Mouse (Mus musculus) lung, postnatal 0 days (tissue): ENCODE results near the gene Hbp1. TPM values are rescaled to one million over a fixed set of nuclear protein-coding genes. Genes with fewer than 3 reads are reported as not detected.

Experiments used
- ATAC-seq: fragments of 200-750 bp; cut with Nextera tagmentation; 2 replicates; pipeline ENCODE4 v1.8.0; 2017; ENCODE audit warnings: moderate library complexity
- DNase-seq: peaks from one replicate; pipeline ENCODE4 v3.0.0-alpha.2; 2016; ENCODE audit warnings: low spot score
- H3K27ac ChIP-seq: fragments of 300-500 bp; sonication (generic); 2 replicates; pipeline ENCODE4 v1.5.1; 2014; ENCODE audit warnings: antibody characterized with exemption, mild to moderate bottlenecking, low read length, mixed read lengths
- H3K27me3 ChIP-seq: fragments of 300-500 bp; sonication (generic); replicated peaks from 2 replicates; pipeline ENCODE4 v1.6.1; 2014; ENCODE audit warnings: low read length, mixed read lengths; ENCODE audit not compliant: insufficient read depth
- H3K36me3 ChIP-seq: fragments of 300-500 bp; sonication (generic); 2 replicates; pipeline ENCODE4 v1.6.1; 2014; ENCODE audit warnings: low read length, mixed read lengths; ENCODE audit not compliant: insufficient read depth
- H3K4me1 ChIP-seq: fragments of 300-500 bp; sonication (generic); 2 replicates; pipeline ENCODE4 v1.6.1; 2014; ENCODE audit warnings: antibody characterized with exemption, low read depth, low read length, mixed read lengths; ENCODE audit not compliant: insufficient read depth
- H3K4me2 ChIP-seq: fragments of 300-500 bp; sonication (generic); replicated peaks from 2 replicates; pipeline ENCODE4 v1.6.1; 2014; ENCODE audit warnings: low read depth, mild to moderate bottlenecking, low read length, moderate library complexity, mixed read lengths
- H3K4me3 ChIP-seq: fragments of 300-500 bp; sonication (generic); 2 replicates; pipeline ENCODE4 v1.5.1; 2014; ENCODE audit warnings: low read depth, low read length
- H3K9ac ChIP-seq: fragments of 300-500 bp; sonication (generic); replicated peaks from 2 replicates; pipeline ENCODE4 v1.6.1; 2014; ENCODE audit warnings: low read depth, mild to moderate bottlenecking
- H3K9me3 ChIP-seq: fragments of 300-500 bp; sonication (generic); 2 replicates; pipeline ENCODE4 v1.6.1; 2016; ENCODE audit warnings: low read length, mixed read lengths
- CTCF ChIP-seq: IDR thresholded peaks from 2 replicates; pipeline ENCODE4 v1.5.1; 2016; ENCODE audit warnings: antibody characterized with exemption, mild to moderate bottlenecking
- EP300 ChIP-seq: IDR thresholded peaks from 2 replicates; pipeline ENCODE4 v1.6.1; 2016; ENCODE audit warnings: antibody characterized with exemption, mild to moderate bottlenecking, control low read depth
- WGBS: fragments of 180-500 bp; shearing (Covaris S2); extraction: QIAGEN DNeasy Blood & Tissue Kit; methylation state at CpG from one replicate; pipeline ENCODE4 v1.1.7; 2014; 5-methylcytosine and 5-hydroxymethylcytosine counted together
- polyA plus RNA-seq: library from polyadenylated mRNA; unstranded; fragments of >200 nt; fragmentation: Nextera tagmentation; extraction: Ambion mirVana; gene quantifications from 2 replicates; pipeline ENCODE4 v1.2.1, GENCODE M21; 2015

The Hbp1 gene
- polyA plus RNA-seq, 1 experiment from 2014 or later = 168 TPM

- Histone ChIP-seq H3K9ac (no peak overlapping the region), H3K4me2 (no peak overlapping the region), H3K27me3 (no peaks in the 10 kb centered on the region), H3K27ac (no peak overlapping the region), H3K4me3 (no peak overlapping the region), H3K36me3 (0 out of 2 replicates have a peak, but pooled peaks cover 4% of the 10 kb centered on the region), H3K9me3 (no peaks in the 10 kb centered on the region), H3K4me1 (no peaks in the 10 kb centered on the region)
- ATAC-seq (no peak), DNase-seq (no peak)
- WGBS = 79% methylated on average over 4 of the region's 4 CpGs
- TF ChIP-seq CTCF = no peak
- TF ChIP-seq EP300 = no peak
Measured at GRCm38 (mm10) chr12:31884365-31884764, 66.0 kb downstream of the Hbp1 start.

- Histone ChIP-seq H3K4me3 (no peak overlapping the region), H3K4me1 (no peaks in the 10 kb centered on the region), H3K4me2 (no peak overlapping the region), H3K27me3 (no peaks in the 10 kb centered on the region), H3K27ac (no peak overlapping the region), H3K36me3 (0 out of 2 replicates have a peak, but pooled peaks cover 4% of the 10 kb centered on the region), H3K9me3 (no peaks in the 10 kb centered on the region), H3K9ac (no peak overlapping the region)
- no peak for ATAC-seq
- WGBS = 57% methylated on average over 1 of the region's 1 CpGs
- TF ChIP-seq CTCF = no peak
- TF ChIP-seq EP300 = no peak
- DNase-seq = no peak
Measured at GRCm38 (mm10) chr12:31882736-31883135, 67.6 kb downstream of the Hbp1 start.

DNA sequence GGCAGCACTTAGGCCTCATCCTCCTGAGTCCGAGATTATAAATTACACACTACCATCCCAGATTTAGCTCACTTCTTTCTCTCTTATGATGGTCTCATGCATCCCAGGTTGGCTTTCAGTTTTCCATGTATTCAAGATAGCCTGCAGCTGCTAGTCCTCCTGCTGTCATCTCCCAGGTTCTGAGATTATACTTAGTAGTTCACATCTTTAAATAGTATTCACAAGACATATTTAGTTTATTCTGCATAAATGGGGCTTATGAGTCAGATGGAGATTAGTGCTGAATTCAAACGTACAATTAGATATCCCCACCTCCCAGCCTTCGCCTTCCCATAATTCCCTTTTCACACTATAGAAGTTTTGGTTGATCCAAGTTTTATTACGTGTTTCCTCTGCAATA lies 73.6 kb downstream of the Hbp1 start:
- Histone ChIP-seq H3K9me3 (no peaks in the 10 kb centered on the region), H3K27me3 (no peaks in the 10 kb centered on the region), H3K36me3 (no peaks in the 10 kb centered on the region), H3K4me1 (no peaks in the 10 kb centered on the region), H3K27ac (no peak overlapping the region), H3K4me2 (no peak overlapping the region), H3K9ac (no peak overlapping the region), H3K4me3 (no peak overlapping the region)
- DNase-seq (no peak), ATAC-seq (no peak)
- TF ChIP-seq CTCF (no peak), EP300 (no peak)
- WGBS = 81% methylated on average over 4 of the region's 4 CpGs

Other genes with a start within 250 kb of the Hbp1 start
- gene Gpr22, start 236.6 kb downstream of the Hbp1 start, polyA plus RNA-seq = 0.08 and 0.24 TPM in 2 replicates
- 11.0 and 13.3 TPM in 2 replicates for gene Prkar2b, start 110.8 kb upstream of the Hbp1 start, polyA plus RNA-seq